Mouse (Mus musculus) midbrain, embryonic 15.5 days (tissue): ENCODE data around the gene Podn. TPM values are rescaled to one million over a fixed set of nuclear protein-coding genes. Genes with fewer than 3 reads are reported as not detected.
A peak's percentile ranks its signal among the peaks of the same experiment; 100 is the strongest.

Experiments used
- ATAC-seq: fragments of 200-750 bp; cut with Nextera tagmentation; replicated peaks from 2 replicates; pipeline ENCODE4 v1.8.0; 2017; ENCODE audit warnings: moderate TSS enrichment
- H3K27ac ChIP-seq: fragments of 300-500 bp; sonication (generic); 2 replicates; pipeline ENCODE4 v1.5.1; 2015; ENCODE audit warnings: mild to moderate bottlenecking, inconsistent platforms
- H3K27me3 ChIP-seq: fragments of 300-500 bp; sonication (generic); replicated peaks from 2 replicates; pipeline ENCODE4 v1.6.1; 2015; ENCODE audit warnings: inconsistent platforms
- H3K36me3 ChIP-seq: fragments of 300-500 bp; sonication (generic); replicated peaks from 2 replicates; pipeline ENCODE4 v1.6.1; 2015; ENCODE audit warnings: inconsistent platforms
- H3K4me1 ChIP-seq: fragments of 300-500 bp; sonication (generic); 2 replicates; pipeline ENCODE4 v1.6.1; 2015; ENCODE audit warnings: inconsistent platforms
- H3K4me2 ChIP-seq: fragments of 300-500 bp; sonication (generic); 2 replicates; pipeline ENCODE4 v1.6.1; 2015; ENCODE audit warnings: inconsistent platforms, mild to moderate bottlenecking, moderate library complexity
- H3K4me3 ChIP-seq: fragments of 300-500 bp; sonication (generic); 2 replicates; pipeline ENCODE4 v1.5.1; 2015; ENCODE audit warnings: mild to moderate bottlenecking, inconsistent platforms
- H3K9ac ChIP-seq: fragments of 300-500 bp; sonication (generic); 2 replicates; pipeline ENCODE4 v1.6.1; 2015; ENCODE audit warnings: mild to moderate bottlenecking, inconsistent platforms
- H3K9me3 ChIP-seq: fragments of 300-500 bp; sonication (generic); 2 replicates; pipeline ENCODE4 v1.6.1; 2016; ENCODE audit warnings: inconsistent platforms
- WGBS: fragments of 180-500 bp; shearing (Covaris S2); methylation state at CpG from one replicate; pipeline ENCODE4 v1.1.7; 2015; ENCODE audit warnings: mixed read lengths; 5-methylcytosine and 5-hydroxymethylcytosine counted together
- polyA plus RNA-seq: library from polyadenylated mRNA; unstranded; fragments of >200 nt; fragmentation: Nextera tagmentation; extraction: Ambion mirVana; gene quantifications from 2 replicates; pipeline ENCODE4 v1.2.1, GENCODE M21; 2015

Gene Podn
- polyA plus RNA-seq, 1 experiment from 2014 or later, result 0.23 TPM

DNA sequence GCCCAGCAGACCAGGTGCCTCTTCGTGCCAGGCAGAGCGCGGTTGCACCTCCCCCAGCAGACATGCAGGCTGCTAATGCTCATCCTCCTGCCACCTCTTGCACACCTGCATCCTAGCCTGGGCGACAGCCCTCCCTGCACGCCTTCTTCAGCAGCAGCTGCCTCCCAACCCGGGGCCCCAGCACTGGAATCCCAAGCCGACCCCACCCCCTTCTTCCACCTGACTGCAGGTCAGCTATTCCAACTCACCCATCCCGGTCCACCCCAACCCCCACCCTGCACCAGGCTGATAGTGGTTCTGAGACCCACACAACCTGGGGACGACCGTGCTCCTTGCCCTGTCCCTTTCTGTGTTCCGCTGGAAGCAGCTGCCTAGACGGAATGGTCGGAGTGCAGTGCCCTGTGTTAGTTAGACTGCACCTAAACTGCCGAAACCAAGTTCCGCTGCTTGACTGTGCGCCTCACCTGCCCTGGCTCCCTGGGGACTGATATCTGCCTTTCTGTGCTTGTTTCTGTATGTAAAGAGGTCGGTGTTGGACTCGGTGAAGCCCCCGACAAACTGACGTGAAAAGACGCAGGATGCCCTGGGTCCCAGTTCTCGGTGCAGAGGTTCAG is 65.2 kb downstream of the Podn start:
- H3K4me1 ChIP-seq, result peaks cover 12% of the 10 kb centered on the region
- H3K27ac ChIP-seq, result no peak overlapping the region
- no peaks in the 10 kb centered on the region for H3K9me3 ChIP-seq
- H3K36me3 ChIP-seq, result no peaks in the 10 kb centered on the region
- H3K27me3 ChIP-seq, result peaks cover 30% of the 10 kb centered on the region
- ATAC-seq, result peak; percentile 50
- no peak overlapping the region for H3K9ac ChIP-seq
- H3K4me2 ChIP-seq, result peak overlapping the region; percentile 97
- 2% methylated on average over 22 of the region's 22 CpGs for WGBS
- H3K4me3 ChIP-seq, result peak overlapping the region; percentile 60

DNA sequence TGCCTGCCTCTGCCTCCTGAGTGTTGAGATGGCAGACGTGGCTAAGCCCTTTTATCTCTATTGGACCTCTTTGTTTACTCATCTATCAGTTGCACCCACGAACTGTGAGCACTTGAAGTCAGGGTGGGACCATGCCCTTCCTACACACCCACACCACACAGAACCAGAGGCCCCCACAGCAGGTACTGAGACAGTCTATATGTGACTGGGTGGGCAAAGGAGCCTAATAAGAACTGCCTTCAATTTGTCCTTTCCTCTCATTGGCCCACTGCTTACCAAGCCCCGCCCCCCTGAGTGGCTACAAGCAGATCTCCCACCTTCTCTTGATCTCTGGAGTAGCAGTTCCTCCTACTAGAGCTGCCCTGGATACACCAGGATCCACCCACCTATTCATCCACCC is 70.1 kb downstream of the Podn start:
- Histone ChIP-seq H3K9ac (no peak overlapping the region), H3K27me3 (peaks cover 14% of the 10 kb centered on the region), H3K36me3 (no peaks in the 10 kb centered on the region), H3K27ac (no peak overlapping the region), H3K4me2 (no peak overlapping the region), H3K9me3 (no peaks in the 10 kb centered on the region), H3K4me1 (peaks cover 3% of the 10 kb centered on the region), H3K4me3 (no peak overlapping the region)
- ATAC-seq, result no peak
- 30% methylated on average over 3 of the region's 3 CpGs for WGBS

DNA sequence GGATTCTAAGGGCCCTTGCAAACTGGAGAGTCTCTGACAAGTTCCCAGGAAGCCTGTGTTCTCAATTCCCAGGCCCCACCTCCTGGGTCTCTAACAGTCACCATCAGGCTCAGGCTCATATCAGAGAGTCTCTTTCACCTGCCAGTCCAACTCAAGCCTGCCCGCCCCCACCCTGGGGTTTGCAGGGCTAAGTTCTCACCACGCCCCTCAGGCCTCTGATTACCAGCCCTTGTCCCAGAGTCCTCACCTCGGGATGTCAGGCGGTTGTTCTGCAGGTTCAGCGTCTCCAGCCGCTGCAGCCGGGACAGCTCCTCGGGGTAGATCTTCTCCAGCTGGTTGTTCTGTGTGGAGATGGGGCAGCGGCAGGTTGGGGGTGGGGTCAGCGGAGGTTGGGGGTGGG is 71.0 kb downstream of the Podn start:
- 5% methylated on average over 10 of the region's 10 CpGs for WGBS
- H3K4me1 ChIP-seq, result no peaks in the 10 kb centered on the region
- ATAC-seq, result no peak

DNA sequence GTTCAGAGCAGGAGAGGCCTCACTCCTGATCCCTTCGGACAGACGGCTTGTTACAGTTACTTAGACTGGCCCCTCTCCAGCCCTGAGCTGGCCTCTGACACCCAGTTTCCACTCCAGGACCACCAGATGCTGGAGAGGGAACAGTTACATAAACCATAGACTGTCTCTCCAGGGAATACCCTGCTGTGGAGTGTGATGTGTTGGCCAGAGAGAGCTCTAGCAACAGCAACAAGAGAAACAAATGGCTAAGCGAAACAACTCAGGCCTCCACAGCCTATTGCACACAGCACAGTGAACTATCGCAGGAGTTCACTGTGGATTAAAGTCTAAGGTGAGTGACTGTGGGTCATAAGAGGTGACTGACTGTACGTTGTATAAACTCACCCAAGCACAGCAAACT is 71.6 kb downstream of the Podn start:
- Histone ChIP-seq H3K27ac (no peak overlapping the region), H3K4me2 (no peak overlapping the region), H3K27me3 (no peaks in the 10 kb centered on the region), H3K4me3 (no peak overlapping the region), H3K4me1 (no peaks in the 10 kb centered on the region), H3K36me3 (no peaks in the 10 kb centered on the region), H3K9ac (no peak overlapping the region), H3K9me3 (no peaks in the 10 kb centered on the region)
- 71% methylated on average over 5 of the region's 5 CpGs for WGBS
- ATAC-seq, result no peak

More for the DNA sequence above, 71.0 kb downstream of the Podn start:
- Histone ChIP-seq H3K9me3 (no peaks in the 10 kb centered on the region), H3K27ac (no peak overlapping the region), H3K4me3 (no peak overlapping the region), H3K36me3 (no peaks in the 10 kb centered on the region), H3K27me3 (peaks cover 5% of the 10 kb centered on the region), H3K9ac (no peak overlapping the region), H3K4me2 (no peak overlapping the region)

DNA sequence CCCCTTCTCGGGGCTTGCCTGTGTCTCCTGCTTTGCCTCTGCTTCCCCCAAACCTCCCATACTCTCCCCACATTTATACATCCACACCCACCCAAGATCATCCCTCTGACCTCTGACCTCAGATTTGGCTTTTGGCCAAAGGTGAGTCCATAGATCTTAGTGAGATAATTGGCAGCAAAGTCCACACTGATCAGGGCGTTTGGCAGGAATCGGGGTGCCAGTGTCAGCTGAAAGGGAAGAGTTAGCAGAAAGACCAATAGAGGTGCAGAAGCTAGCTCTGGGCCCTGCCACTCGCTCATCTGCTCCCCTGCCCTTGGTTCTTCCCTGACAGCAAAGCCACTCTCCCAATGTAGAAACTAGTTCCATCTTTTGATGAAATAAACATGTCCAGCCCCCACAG is 73.1 kb downstream of the Podn start:
- no peaks in the 10 kb centered on the region for H3K36me3 ChIP-seq
- H3K4me1 ChIP-seq, result peaks cover 12% of the 10 kb centered on the region; the same call in 1 of the 2 replicates
- WGBS, result 90% methylated on average over 4 of the region's 4 CpGs
- no peak overlapping the region for H3K4me3 ChIP-seq
- no peaks in the 10 kb centered on the region for H3K9me3 ChIP-seq
- H3K4me2 ChIP-seq, result no peak overlapping the region
- no peaks in the 10 kb centered on the region for H3K27me3 ChIP-seq
- ATAC-seq, result no peak
- H3K27ac ChIP-seq, result no peak overlapping the region
- H3K9ac ChIP-seq, result no peak overlapping the region

DNA sequence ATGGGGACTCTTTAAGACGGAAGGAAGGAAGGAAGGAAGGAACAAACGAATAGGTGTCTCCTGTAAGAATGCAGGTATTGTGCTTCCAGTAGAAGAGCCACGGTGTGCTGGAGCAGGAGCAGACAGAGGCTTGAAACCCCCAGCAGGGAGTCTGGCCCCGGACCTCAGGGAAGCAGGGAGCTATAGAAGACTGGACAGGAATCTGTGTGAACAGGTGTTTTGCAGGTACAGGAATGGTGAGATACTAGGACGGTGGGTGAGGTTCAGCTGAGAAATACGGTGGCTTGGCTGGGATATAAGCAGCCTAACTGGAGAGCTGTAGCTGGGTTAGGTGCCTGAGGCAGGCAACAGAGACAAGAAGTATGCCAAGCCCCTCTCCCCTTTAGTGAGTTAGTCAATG is 76.1 kb downstream of the Podn start:
- H3K4me3 ChIP-seq, result no peak overlapping the region
- WGBS, result 81% methylated on average over 6 of the region's 6 CpGs
- no peak overlapping the region for H3K27ac ChIP-seq
- H3K4me2 ChIP-seq, result no peak overlapping the region
- no peaks in the 10 kb centered on the region for H3K9me3 ChIP-seq
- H3K4me1 ChIP-seq, result peaks cover 12% of the 10 kb centered on the region; the same call in 1 of the 2 replicates
- H3K36me3 ChIP-seq, result no peaks in the 10 kb centered on the region
- ATAC-seq, result no peak
- no peak overlapping the region for H3K9ac ChIP-seq
- no peaks in the 10 kb centered on the region for H3K27me3 ChIP-seq

DNA sequence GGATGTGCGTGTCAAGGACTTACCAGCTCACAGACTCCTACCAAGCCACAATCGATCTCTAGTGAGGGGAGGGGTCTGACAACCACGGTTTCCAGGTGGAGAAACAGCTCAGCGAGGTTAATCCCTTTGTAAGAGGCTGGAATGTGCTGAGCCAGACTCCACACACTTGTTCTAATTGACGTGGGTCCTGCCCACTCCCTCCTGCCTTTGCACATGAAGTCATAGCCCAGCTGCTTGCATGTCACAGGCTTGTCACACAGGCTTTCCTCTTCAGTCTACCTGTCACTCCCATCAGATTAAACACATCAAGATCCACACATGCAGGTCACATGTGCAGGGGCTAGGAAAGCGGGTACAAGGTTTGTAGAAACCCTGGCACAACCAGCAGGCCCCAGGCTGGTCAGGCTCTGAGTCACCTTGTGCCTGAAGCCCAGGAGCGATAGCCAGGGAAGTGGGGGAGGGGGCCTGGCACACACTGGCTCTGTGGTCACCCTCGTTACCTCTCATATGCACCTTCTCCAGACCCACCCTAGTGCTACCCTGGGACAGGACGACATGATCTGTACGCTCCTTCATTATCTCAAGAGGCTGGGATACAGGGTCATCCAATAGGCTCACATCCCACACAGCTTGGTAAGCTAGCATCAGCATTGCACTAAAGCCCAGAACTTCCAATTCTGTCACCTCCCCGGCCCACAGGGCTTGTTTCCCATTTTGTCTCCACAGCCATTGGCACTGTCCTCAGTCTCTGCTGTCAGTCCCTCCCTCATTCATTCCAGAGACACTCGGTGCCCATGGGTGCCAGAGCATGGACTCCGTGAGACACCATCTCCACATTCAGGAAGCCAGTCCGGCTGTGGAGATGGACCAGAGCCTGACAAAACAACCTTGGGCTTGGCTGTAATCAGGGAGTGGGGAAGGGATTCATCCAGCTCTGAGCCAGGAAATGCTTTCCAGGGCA is 77.0 kb downstream of the Podn start:
- Histone ChIP-seq H3K4me2 (no peak overlapping the region), H3K36me3 (no peaks in the 10 kb centered on the region), H3K27ac (no peak overlapping the region), H3K9me3 (no peaks in the 10 kb centered on the region), H3K9ac (no peak overlapping the region), H3K4me1 (peaks cover 12% of the 10 kb centered on the region; the same call in 1 of the 2 replicates), H3K4me3 (no peak overlapping the region), H3K27me3 (no peaks in the 10 kb centered on the region)
- WGBS, result 51% methylated on average over 14 of the region's 14 CpGs
- 0 out of 2 replicates have a peak, but pooled peaks have one; percentile 58 for ATAC-seq

DNA sequence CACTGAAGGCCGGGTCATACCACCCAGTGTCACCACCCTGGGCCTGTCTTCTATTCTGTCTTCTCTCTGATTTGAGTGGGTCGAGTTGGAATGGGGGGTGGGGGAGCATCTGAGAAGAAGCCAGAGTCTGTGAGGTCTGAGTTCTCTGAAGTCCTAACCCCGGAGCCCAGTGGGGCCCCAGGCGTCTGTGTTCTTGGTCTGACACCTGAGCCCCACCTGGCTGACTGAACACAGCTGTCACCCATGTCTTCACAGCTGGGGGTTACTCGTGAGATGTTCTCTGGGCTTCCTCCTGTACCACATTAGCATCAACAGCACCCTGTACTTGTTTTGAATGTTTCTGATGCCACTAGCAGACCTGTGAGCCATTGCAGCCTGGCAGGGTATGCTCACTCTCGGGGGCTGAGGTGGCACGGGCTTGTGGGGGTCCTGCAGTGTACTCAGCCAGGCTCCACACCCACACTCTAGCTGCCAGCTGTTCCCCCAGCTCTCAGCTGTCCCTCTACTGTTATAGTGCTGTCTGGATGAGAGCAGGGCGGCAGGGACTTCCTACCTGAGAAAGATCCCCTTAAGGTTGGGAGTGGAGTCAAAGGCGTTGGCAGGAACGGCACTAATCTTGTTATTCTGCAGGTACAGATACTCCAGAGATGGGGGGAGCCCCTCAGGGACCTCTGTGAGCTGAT is 77.9 kb downstream of the Podn start:
- Histone ChIP-seq H3K4me2 (no peak overlapping the region), H3K36me3 (no peaks in the 10 kb centered on the region), H3K4me1 (peaks cover 12% of the 10 kb centered on the region; the same call in 1 of the 2 replicates), H3K27ac (no peak overlapping the region), H3K27me3 (no peaks in the 10 kb centered on the region), H3K9me3 (no peaks in the 10 kb centered on the region), H3K9ac (no peak overlapping the region), H3K4me3 (no peak overlapping the region)
- 0 out of 2 replicates have a peak, but pooled peaks have one; percentile 33 for ATAC-seq
- WGBS, result 51% methylated on average over 10 of the region's 10 CpGs

DNA sequence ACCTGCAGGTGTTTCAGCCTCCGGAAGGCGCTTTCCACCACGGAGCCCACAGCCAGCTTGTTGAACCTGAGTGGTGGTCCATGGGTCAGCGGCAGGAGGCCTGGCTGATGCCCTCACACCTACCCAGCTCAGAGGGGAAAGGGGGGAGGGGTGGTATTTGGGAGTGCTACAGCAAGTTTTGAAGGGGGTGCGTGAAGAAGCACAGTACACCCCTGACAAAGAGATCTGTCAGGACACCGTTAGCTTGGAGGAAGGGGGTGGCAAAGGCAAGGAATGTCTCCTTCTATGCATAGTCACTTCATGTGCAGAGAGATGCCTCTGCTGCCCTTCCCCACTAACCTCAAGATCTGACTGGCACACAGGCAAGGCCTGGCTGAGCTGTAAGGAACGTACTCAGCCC is 78.4 kb downstream of the Podn start:
- Histone ChIP-seq H3K27ac (no peak overlapping the region), H3K4me1 (peaks cover 12% of the 10 kb centered on the region; the same call in 1 of the 2 replicates), H3K27me3 (no peaks in the 10 kb centered on the region), H3K4me3 (no peak overlapping the region), H3K9me3 (no peaks in the 10 kb centered on the region), H3K9ac (no peak overlapping the region), H3K4me2 (no peak overlapping the region), H3K36me3 (no peaks in the 10 kb centered on the region)
- 86% methylated on average over 7 of the region's 7 CpGs for WGBS
- no peak for ATAC-seq

DNA sequence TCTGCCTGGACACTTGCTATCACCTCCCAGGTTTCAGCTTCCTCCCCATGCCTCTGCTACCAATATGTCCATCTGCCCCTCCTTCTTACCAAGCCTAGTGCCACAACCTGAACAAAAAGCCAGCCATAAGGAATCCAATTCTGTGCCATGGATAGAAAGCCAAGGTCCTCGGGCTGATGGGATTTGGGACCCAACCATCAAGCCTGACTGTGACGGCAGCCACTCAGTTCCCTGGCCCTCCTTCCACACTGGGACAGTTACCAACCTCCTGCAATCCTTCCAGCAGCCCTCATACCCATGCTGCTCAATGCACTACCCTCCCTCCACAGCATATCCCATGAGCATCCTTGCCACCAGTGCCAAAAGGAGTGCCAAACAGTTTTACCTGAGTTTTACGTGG is 79.9 kb downstream of the Podn start:
- peaks cover 12% of the 10 kb centered on the region; the same call in 1 of the 2 replicates for H3K4me1 ChIP-seq
- H3K4me3 ChIP-seq, result no peak overlapping the region
- H3K36me3 ChIP-seq, result no peaks in the 10 kb centered on the region
- H3K9ac ChIP-seq, result no peak overlapping the region
- no peaks in the 10 kb centered on the region for H3K9me3 ChIP-seq
- H3K27me3 ChIP-seq, result no peaks in the 10 kb centered on the region
- no peak overlapping the region for H3K27ac ChIP-seq
- no peak for ATAC-seq
- H3K4me2 ChIP-seq, result no peak overlapping the region
- 89% methylated on average over 3 of the region's 3 CpGs for WGBS

DNA sequence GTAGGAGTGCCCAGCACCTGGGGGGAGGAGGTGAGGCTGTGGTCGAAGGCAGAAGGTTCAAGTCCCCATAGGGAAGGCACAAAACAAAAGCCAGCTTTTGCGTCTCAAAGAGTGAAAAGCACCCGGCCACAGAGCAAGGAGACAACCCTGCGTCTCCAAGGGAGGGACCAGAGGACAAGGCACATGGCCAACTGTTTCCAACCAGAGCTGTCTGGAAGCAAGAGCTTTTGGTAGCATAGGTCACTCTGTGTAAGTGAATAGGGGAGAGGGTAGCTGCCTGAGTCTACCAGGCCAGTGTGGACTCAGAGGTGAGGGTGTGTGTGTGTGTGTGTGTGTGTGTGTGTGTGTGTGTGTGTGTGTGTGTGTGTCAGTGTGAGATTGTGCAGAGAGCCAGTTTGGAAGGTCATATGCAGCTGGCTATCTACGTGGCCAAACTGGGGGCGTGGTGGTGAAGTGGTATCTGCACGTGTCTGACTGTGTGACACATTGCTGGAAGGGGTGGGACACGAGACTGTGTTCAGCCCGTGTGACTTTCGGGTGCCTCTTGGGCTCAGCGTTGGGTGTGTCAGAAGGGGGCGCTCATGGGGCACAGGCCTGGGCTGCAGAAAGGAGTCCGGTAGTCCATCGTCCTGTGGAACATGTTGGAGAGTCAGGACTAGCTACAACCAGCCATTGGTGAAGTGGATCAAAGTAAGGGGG is 81.0 kb downstream of the Podn start:
- ATAC-seq, result no peak
- WGBS, result 69% methylated on average over 14 of the region's 14 CpGs
- no peak overlapping the region for H3K4me2 ChIP-seq
- no peak overlapping the region for H3K9ac ChIP-seq
- H3K27me3 ChIP-seq, result no peaks in the 10 kb centered on the region
- no peaks in the 10 kb centered on the region for H3K36me3 ChIP-seq
- H3K4me3 ChIP-seq, result no peak overlapping the region
- H3K9me3 ChIP-seq, result no peaks in the 10 kb centered on the region
- H3K4me1 ChIP-seq, result peaks cover 12% of the 10 kb centered on the region; the same call in 1 of the 2 replicates
- no peak overlapping the region for H3K27ac ChIP-seq

DNA sequence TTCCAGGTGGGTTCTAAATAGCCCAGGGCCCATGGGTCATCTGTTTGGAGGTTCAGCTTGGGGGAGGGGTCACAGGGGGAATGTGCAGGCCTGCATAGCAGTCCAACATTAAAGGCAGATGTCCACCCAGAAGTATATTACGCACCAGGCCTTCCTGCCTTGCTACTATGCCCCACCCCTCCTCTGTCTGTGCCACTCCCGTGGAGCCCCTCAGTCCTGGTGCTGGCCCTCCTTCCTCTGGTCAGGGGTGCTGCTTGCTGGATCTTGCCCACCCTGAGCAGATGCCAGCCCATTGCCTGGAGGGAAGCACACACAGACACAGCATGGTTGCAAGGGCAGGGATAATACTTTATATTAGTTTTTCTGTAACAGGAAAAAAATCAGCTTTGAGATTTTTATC is 81.8 kb downstream of the Podn start:
- Histone ChIP-seq H3K4me1 (peaks cover 12% of the 10 kb centered on the region; the same call in 1 of the 2 replicates), H3K27me3 (no peaks in the 10 kb centered on the region), H3K4me3 (no peak overlapping the region), H3K9ac (no peak overlapping the region), H3K36me3 (no peaks in the 10 kb centered on the region), H3K27ac (no peak overlapping the region), H3K9me3 (no peaks in the 10 kb centered on the region), H3K4me2 (no peak overlapping the region)
- 65% methylated on average over 2 of the region's 2 CpGs for WGBS
- no peak for ATAC-seq
